Comparison of ENCODE assay signal across 17 mouse cellular contexts in genomic region chr3:92223708-92224107, GRCm38 (mm10). TPM values are rescaled to one million over a fixed set of nuclear protein-coding genes. Genes with fewer than 3 reads are reported as not detected.
A peak's percentile ranks its signal among the peaks of the same experiment; 100 is the strongest.
DNase-seq lines count a peak whose midpoint lies in the region; ATAC-seq and TF ChIP-seq lines count a peak whose summit lies in the region.
"Not testable (repeated sequence)": the region's sequence is repeated elsewhere in the genome, so short reads cannot be mapped to it uniquely, and the experiment has no call there.
"Had no signal": no experiment of that assay in that cellular context is flagged by ENCODE, and none has a peak within 500 bp of the region (broad histone marks: within the 10 kb centered on the region; RNA-seq: fewer than 3 reads in every experiment).

No protein-coding gene starts in this region.

- not testable (repeated sequence) for H3K9me3 ChIP-seq in embryonic facial prominence, embryonic 15.5 days (replicated peaks); heart, embryonic 12.5 days (replicated peaks); hindbrain, embryonic 13.5 days; intestine, embryonic 15.5 days; kidney, embryonic 16.5 days (ENCODE audit: low read length); lung, embryonic 14.5 days (ENCODE audit: low read depth, low read length); midbrain, embryonic 14.5 days (ENCODE audit: control insufficient read depth, low read length); neural tube, embryonic 12.5 days

- H3K9ac ChIP-seq in embryonic facial prominence, embryonic 15.5 days; heart, embryonic 12.5 days; hindbrain, embryonic 13.5 days; intestine, embryonic 15.5 days; kidney, embryonic 16.5 days (replicated peaks; ENCODE audit: low read length); lung, embryonic 14.5 days; midbrain, embryonic 14.5 days (replicated peaks; ENCODE audit: low read length); neural tube, embryonic 12.5 days: not testable (repeated sequence)

- TF ChIP-seq CTCF in lung, embryonic 14.5 days (IDR thresholded peaks at IDR 0.05; ENCODE audit: low read depth): not testable (repeated sequence)

- not testable (repeated sequence) for H3K27me3 ChIP-seq in embryonic facial prominence, embryonic 15.5 days; heart, embryonic 12.5 days (replicated peaks); hindbrain, embryonic 13.5 days; intestine, embryonic 15.5 days (replicated peaks); kidney, embryonic 16.5 days (ENCODE audit: insufficient read depth, low read length); lung, embryonic 14.5 days (ENCODE audit: insufficient read depth, low read length); midbrain, embryonic 14.5 days (ENCODE audit: control insufficient read depth, insufficient read depth, low read length); neural tube, embryonic 12.5 days (replicated peaks)

- H3K4me3 ChIP-seq in embryonic facial prominence, embryonic 15.5 days (replicated peaks); heart, embryonic 12.5 days; hindbrain, embryonic 13.5 days; intestine, embryonic 15.5 days (replicated peaks); kidney, embryonic 16.5 days (ENCODE audit: low read length); lung, embryonic 14.5 days (ENCODE audit: low read depth, low read length); midbrain, embryonic 14.5 days (replicated peaks; ENCODE audit: low read depth, low read length); neural tube, embryonic 12.5 days: not testable (repeated sequence)

- peak; percentile 63; the same call in 1 of the 2 replicates for ATAC-seq in embryonic facial prominence, embryonic 15.5 days (ENCODE audit: insufficient number of reproducible peaks, low FRiP score, low TSS enrichment, low read depth)
- peak; percentile 55; the same call in 1 of the 2 replicates for ATAC-seq in heart, embryonic 12.5 days (ENCODE audit: insufficient number of reproducible peaks, low FRiP score)
- ATAC-seq in hindbrain, embryonic 13.5 days (ENCODE audit: low FRiP score): peak; percentile 61
- ATAC-seq in intestine, embryonic 15.5 days: peak; percentile 42; the same call in 1 of the 2 replicates
- ATAC-seq in kidney, embryonic 16.5 days (ENCODE audit: low FRiP score, low TSS enrichment): peak; percentile 52; the same call in 1 of the 2 replicates
- peak; percentile 50; the same call in 1 of the 2 replicates for ATAC-seq in lung, embryonic 14.5 days (ENCODE audit: insufficient read depth)
- peak; percentile 61 for ATAC-seq in midbrain, embryonic 14.5 days (ENCODE audit: low FRiP score, low TSS enrichment)
- ATAC-seq in neural tube, embryonic 12.5 days (ENCODE audit: low FRiP score, low read depth): 0 out of 2 replicates have a peak, but pooled peaks have one; percentile 13

- DNase-seq in lung, embryonic 14.5 days; midbrain, embryonic 14.5 days: not testable (repeated sequence)

- H3K4me2 ChIP-seq in embryonic facial prominence, embryonic 15.5 days (replicated peaks); heart, embryonic 12.5 days; hindbrain, embryonic 13.5 days; intestine, embryonic 15.5 days (replicated peaks); kidney, embryonic 16.5 days (replicated peaks; ENCODE audit: low read depth, low read length); lung, embryonic 14.5 days; midbrain, embryonic 14.5 days (ENCODE audit: low read length); neural tube, embryonic 12.5 days (replicated peaks): not testable (repeated sequence)

- H3K4me1 ChIP-seq in embryonic facial prominence, embryonic 15.5 days; heart, embryonic 12.5 days (replicated peaks); hindbrain, embryonic 13.5 days (replicated peaks); intestine, embryonic 15.5 days (replicated peaks); kidney, embryonic 16.5 days (ENCODE audit: insufficient read depth, low read length); lung, embryonic 14.5 days (ENCODE audit: insufficient read depth); midbrain, embryonic 14.5 days (ENCODE audit: control insufficient read depth, insufficient read depth, low read length); neural tube, embryonic 12.5 days: not testable (repeated sequence)

- H3K36me3 ChIP-seq in embryonic facial prominence, embryonic 15.5 days; heart, embryonic 12.5 days; hindbrain, embryonic 13.5 days; intestine, embryonic 15.5 days; kidney, embryonic 16.5 days (ENCODE audit: insufficient read depth, low read length); lung, embryonic 14.5 days (ENCODE audit: insufficient read depth); midbrain, embryonic 14.5 days (ENCODE audit: control insufficient read depth, insufficient read depth, low read length); neural tube, embryonic 12.5 days: not testable (repeated sequence)

- not testable (repeated sequence) for H3K27ac ChIP-seq in embryonic facial prominence, embryonic 15.5 days (replicated peaks); heart, embryonic 12.5 days (ENCODE audit: poor library complexity, severe bottlenecking); hindbrain, embryonic 13.5 days; intestine, embryonic 15.5 days; kidney, embryonic 16.5 days (ENCODE audit: low read length); lung, embryonic 14.5 days (ENCODE audit: low read depth); midbrain, embryonic 14.5 days (replicated peaks; ENCODE audit: low read depth, low read length); neural tube, embryonic 12.5 days

RNA-seq across cellular contexts. Expression of gene Sprr2a2, which starts 8.0 kb away (rescaled TPM):
- polyA plus RNA-seq in embryonic facial prominence, embryonic 15.5 days (2015; fragmentation: Nextera tagmentation; extraction: Ambion mirVana): 2.5 and 6.2 TPM in 2 replicates
- polyA plus RNA-seq in heart, embryonic 12.5 days (2016; fragmentation: Nextera tagmentation; extraction: Ambion mirVana): 0.64 and 0.66 TPM in 2 replicates
- not detected in 2 replicates for polyA plus RNA-seq in hindbrain, embryonic 13.5 days (2015; fragmentation: Nextera tagmentation; extraction: Ambion mirVana)
- 82.8 and 107 TPM in 2 replicates for polyA plus RNA-seq in intestine, embryonic 15.5 days (2015; fragmentation: Nextera tagmentation; extraction: Ambion mirVana)
- 2.8 and 3.6 TPM in 2 replicates for polyA plus RNA-seq in kidney, embryonic 16.5 days (2015; fragmentation: Nextera tagmentation; extraction: Ambion mirVana)
- polyA plus RNA-seq in lung, embryonic 14.5 days (2014; fragmentation: Nextera tagmentation; extraction: Ambion mirVana): 1.0 and 1.3 TPM in 2 replicates
- not detected in 2 replicates for polyA plus RNA-seq in midbrain, embryonic 14.5 days (2014; fragmentation: Nextera tagmentation; extraction: Ambion mirVana)
- 1.4 TPM in 1 of 2 replicates, not detected in the other for polyA plus RNA-seq in neural tube, embryonic 12.5 days (2016; fragmentation: Nextera tagmentation; extraction: Ambion mirVana)
- polyA plus RNA-seq: embryonic facial prominence, embryonic 10.5 days; forebrain, embryonic 10.5 days; inflammation-experienced regulatory T-cells, adult 6 months; neural tube, embryonic 13.5 days had no signal

RNA-seq across cellular contexts. Expression of gene Sprr2a1, which starts 8.1 kb away (rescaled TPM):
- 0.12 TPM in 1 of 2 replicates, not detected in the other for polyA plus RNA-seq in embryonic facial prominence, embryonic 15.5 days (2015; fragmentation: Nextera tagmentation; extraction: Ambion mirVana)
- polyA plus RNA-seq in heart, embryonic 12.5 days (2016; fragmentation: Nextera tagmentation; extraction: Ambion mirVana): not detected in 2 replicates
- not detected in 2 replicates for polyA plus RNA-seq in hindbrain, embryonic 13.5 days (2015; fragmentation: Nextera tagmentation; extraction: Ambion mirVana)
- 2.0 and 2.5 TPM in 2 replicates for polyA plus RNA-seq in intestine, embryonic 15.5 days (2015; fragmentation: Nextera tagmentation; extraction: Ambion mirVana)
- 0.12 TPM in 1 of 2 replicates, not detected in the other for polyA plus RNA-seq in kidney, embryonic 16.5 days (2015; fragmentation: Nextera tagmentation; extraction: Ambion mirVana)
- not detected in 2 replicates for polyA plus RNA-seq in lung, embryonic 14.5 days (2014; fragmentation: Nextera tagmentation; extraction: Ambion mirVana)
- not detected in 2 replicates for polyA plus RNA-seq in midbrain, embryonic 14.5 days (2014; fragmentation: Nextera tagmentation; extraction: Ambion mirVana)
- not detected in 2 replicates for polyA plus RNA-seq in neural tube, embryonic 12.5 days (2016; fragmentation: Nextera tagmentation; extraction: Ambion mirVana)
- polyA plus RNA-seq: embryonic facial prominence, embryonic 10.5 days; forebrain, embryonic 10.5 days; limb, embryonic 12.5 days; liver, embryonic 13.5 days; neural tube, embryonic 13.5 days; Patski; spleen, adult 2 months; testis, adult 2 months had no signal

Comparison
In these comparisons a context has a peak if more than half of its experiments do, and no peak if none do; other contexts are left out.
1. ATAC-seq: peak in every context shown above with its lines; median percentile 63 in embryonic facial prominence, embryonic 15.5 days; 61 in hindbrain, embryonic 13.5 days; 61 in midbrain, embryonic 14.5 days; 55 in heart, embryonic 12.5 days; 52 in kidney, embryonic 16.5 days; 50 in lung, embryonic 14.5 days; 42 in intestine, embryonic 15.5 days; 13 in neural tube, embryonic 12.5 days.
2. RNA of gene Sprr2a2, which starts 8.0 kb away (polyA plus RNA-seq): 82.8 to 107 TPM in intestine, embryonic 15.5 days; 2.5 to 6.2 TPM in embryonic facial prominence, embryonic 15.5 days, 2.8 to 3.6 TPM in kidney, embryonic 16.5 days, 1.0 to 1.3 TPM in lung, embryonic 14.5 days, 0.64 to 0.66 TPM in heart, embryonic 12.5 days, 1.4 TPM in neural tube, embryonic 12.5 days, not detected in hindbrain, embryonic 13.5 days and not detected in midbrain, embryonic 14.5 days; every median in the first group is over 10 times any median in the second.